Comparison of ENCODE assay signal across 8 mouse cellular contexts in genomic region chr19:14890241-14891089, GRCm38 (mm10).
DNase-seq lines count a peak whose midpoint lies in the region; ATAC-seq lines count a peak whose summit lies in the region.

No protein-coding gene starts in this region.

- H3K4me1 ChIP-seq in heart, embryonic 12.5 days (replicated peaks) = peaks cover 16% of the 10 kb centered on the region
- H3K4me1 ChIP-seq in kidney, embryonic 16.5 days (ENCODE audit: insufficient read depth, low read length) = peaks cover 22% of the 10 kb centered on the region

- no peak overlapping the region for H3K27ac ChIP-seq in heart, embryonic 12.5 days (ENCODE audit: poor library complexity, severe bottlenecking)
- peak overlapping the region; percentile 55; the same call in 1 of the 2 replicates for H3K27ac ChIP-seq in kidney, embryonic 16.5 days (ENCODE audit: low read length)

- no peaks in the 10 kb centered on the region for H3K9me3 ChIP-seq in heart, embryonic 12.5 days (replicated peaks)
- H3K9me3 ChIP-seq in kidney, embryonic 16.5 days (ENCODE audit: low read length) = no peaks in the 10 kb centered on the region

- WGBS in heart, embryonic 12.5 days = 2% methylated on average over 21 of the region's 21 CpGs
- WGBS in kidney, embryonic 16.5 days = 3% methylated on average over 21 of the region's 21 CpGs

- peaks cover 38% of the 10 kb centered on the region for H3K27me3 ChIP-seq in heart, embryonic 12.5 days (replicated peaks)
- peaks cover 49% of the 10 kb centered on the region for H3K27me3 ChIP-seq in kidney, embryonic 16.5 days (ENCODE audit: insufficient read depth, low read length)

- peak overlapping the region; percentile 43 for H3K4me3 ChIP-seq in heart, embryonic 12.5 days
- peak overlapping the region; percentile 24 for H3K4me3 ChIP-seq in kidney, embryonic 16.5 days (ENCODE audit: low read length)

- H3K9ac ChIP-seq in heart, embryonic 12.5 days = peak overlapping the region; percentile 54
- no peak overlapping the region for H3K9ac ChIP-seq in kidney, embryonic 16.5 days (replicated peaks; ENCODE audit: low read length)

- H3K36me3 ChIP-seq in heart, embryonic 12.5 days = no peaks in the 10 kb centered on the region
- no peaks in the 10 kb centered on the region for H3K36me3 ChIP-seq in kidney, embryonic 16.5 days (ENCODE audit: insufficient read depth, low read length)

- H3K4me2 ChIP-seq in heart, embryonic 12.5 days = peak overlapping the region; percentile 80
- peak overlapping the region; percentile 50 for H3K4me2 ChIP-seq in kidney, embryonic 16.5 days (replicated peaks; ENCODE audit: low read depth, low read length)

- ATAC-seq in heart, embryonic 12.5 days (ENCODE audit: insufficient number of reproducible peaks, low FRiP score) = no peak; the same call in 1 of the 2 replicates
- peak; percentile 94 for ATAC-seq in kidney, embryonic 16.5 days (ENCODE audit: low FRiP score, low TSS enrichment)
- ATAC-seq in erythroid progenitor cell, adult 5-6 weeks (replicated peaks; ENCODE audit: low FRiP score, poor library complexity, severe bottlenecking) = no peak

- no peak for DNase-seq in heart, adult 9 months (ENCODE audit: low spot score in 2 of 2)
- peak; percentile 31 for DNase-seq in cerebellum, adult 9-10 months
- peak; percentile 40 for DNase-seq in frontal cortex, postnatal 14 days (ENCODE audit: low spot score in 2 of 2)
- peak; percentile 12 for DNase-seq in liver
- peak; percentile 98 for DNase-seq in retina, postnatal 1 day

Comparison
In these comparisons a context has a peak if more than half of its experiments do, and no peak if none do; other contexts are left out.
1. DNase-seq: peak in cerebellum, adult 9-10 months (single experiment), frontal cortex, postnatal 14 days (2 of 2), liver (single experiment) and retina, postnatal 1 day (single experiment); none in heart, adult 9 months (0 of 2).